Mouse (Mus musculus) stomach, embryonic 16.5 days (tissue): ENCODE results near the gene Brsk2. TPM values are rescaled to one million over a fixed set of nuclear protein-coding genes. Genes with fewer than 3 reads are reported as not detected.
A peak's percentile ranks its signal among the peaks of the same experiment; 100 is the strongest.

Source experiments
- ATAC-seq: fragments of 200-750 bp; cut with Nextera tagmentation; 2 replicates; pipeline ENCODE4 v1.8.0; 2017; ENCODE audit warnings: moderate number of reproducible peaks, moderate TSS enrichment; ENCODE audit not compliant: insufficient read depth, low FRiP score
- H3K27ac ChIP-seq: fragments of 300-500 bp; sonication (generic); 2 replicates; pipeline ENCODE4 v1.5.1; 2014; ENCODE audit warnings: low read length
- H3K27me3 ChIP-seq: fragments of 300-500 bp; sonication (generic); 2 replicates; pipeline ENCODE4 v1.6.1; 2014; ENCODE audit warnings: low read length, control low read depth, mixed read lengths; ENCODE audit not compliant: control insufficient read depth, insufficient read depth
- H3K36me3 ChIP-seq: fragments of 300-500 bp; sonication (generic); 2 replicates; pipeline ENCODE4 v1.6.1; 2014; ENCODE audit warnings: low read length; ENCODE audit not compliant: control insufficient read depth, insufficient read depth
- H3K4me1 ChIP-seq: fragments of 300-500 bp; sonication (generic); 2 replicates; pipeline ENCODE4 v1.6.1; 2014; ENCODE audit warnings: low read length, control low read depth, mixed read lengths; ENCODE audit not compliant: control insufficient read depth, insufficient read depth
- H3K4me2 ChIP-seq: fragments of 300-500 bp; sonication (generic); 2 replicates; pipeline ENCODE4 v1.6.1; 2014; ENCODE audit warnings: low read depth, low read length, mixed read lengths
- H3K4me3 ChIP-seq: fragments of 300-500 bp; sonication (generic); replicated peaks from 2 replicates; pipeline ENCODE4 v1.5.1; 2014; ENCODE audit warnings: mild to moderate bottlenecking, low read length
- H3K9ac ChIP-seq: fragments of 300-500 bp; sonication (generic); 2 replicates; pipeline ENCODE4 v1.6.1; 2014; ENCODE audit warnings: low read length
- H3K9me3 ChIP-seq: fragments of 300-500 bp; sonication (generic); replicated peaks from 2 replicates; pipeline ENCODE4 v1.6.1; 2016; ENCODE audit warnings: low read length, control low read depth; ENCODE audit not compliant: control insufficient read depth
- WGBS: fragments of 180-500 bp; shearing (Covaris S2); extraction: QIAGEN DNeasy Blood & Tissue Kit; methylation state at CpG from one replicate; pipeline ENCODE4 v1.1.7; 2014; 5-methylcytosine and 5-hydroxymethylcytosine counted together
- polyA plus RNA-seq: library from polyadenylated mRNA; unstranded; fragments of >200 nt; fragmentation: Nextera tagmentation; extraction: Ambion mirVana; gene quantifications from 2 replicates; pipeline ENCODE4 v1.2.1, GENCODE M21; 2015

Gene Brsk2
- polyA plus RNA-seq, 1 experiment from 2014 or later, result 1.4 TPM

- Histone ChIP-seq H3K4me1 (no peaks in the 10 kb centered on the region), H3K4me3 (no peak overlapping the region), H3K36me3 (no peaks in the 10 kb centered on the region), H3K4me2 (no peak overlapping the region), H3K27me3 (no peaks in the 10 kb centered on the region), H3K27ac (no peak overlapping the region), H3K9me3 (no peaks in the 10 kb centered on the region), H3K9ac (no peak overlapping the region)
- 61% methylated on average over 10 of the region's 10 CpGs for WGBS
- ATAC-seq, result no peak
Measured at GRCm38 (mm10) chr7:141928642-141929041, 20.9 kb upstream of the Brsk2 start.

- Histone ChIP-seq H3K4me1 (no peaks in the 10 kb centered on the region), H3K36me3 (no peaks in the 10 kb centered on the region), H3K4me2 (no peak overlapping the region), H3K9me3 (no peaks in the 10 kb centered on the region), H3K27me3 (no peaks in the 10 kb centered on the region), H3K4me3 (no peak overlapping the region), H3K9ac (no peak overlapping the region), H3K27ac (no peak overlapping the region)
- peak; percentile 53; the same call in 1 of the 2 replicates for ATAC-seq
- WGBS, result 55% methylated on average over 7 of the region's 7 CpGs
Measured at GRCm38 (mm10) chr7:141934128-141934898, 15.2 kb upstream of the Brsk2 start.

GRCm38 (mm10) chr7:141934951-141935350 lies 14.6 kb upstream of the Brsk2 start:
- H3K27me3 ChIP-seq, result no peaks in the 10 kb centered on the region
- no peak for ATAC-seq
- WGBS, result 90% methylated on average over 6 of the region's 6 CpGs
- no peaks in the 10 kb centered on the region for H3K4me1 ChIP-seq
- no peaks in the 10 kb centered on the region for H3K36me3 ChIP-seq
- H3K27ac ChIP-seq, result no peak overlapping the region
- H3K9me3 ChIP-seq, result no peaks in the 10 kb centered on the region
- H3K4me3 ChIP-seq, result no peak overlapping the region
- H3K9ac ChIP-seq, result no peak overlapping the region
- no peak overlapping the region for H3K4me2 ChIP-seq

- no peak overlapping the region for H3K4me2 ChIP-seq
- no peaks in the 10 kb centered on the region for H3K9me3 ChIP-seq
- peaks cover 4% of the 10 kb centered on the region; the same call in 1 of the 2 replicates for H3K4me1 ChIP-seq
- no peak for ATAC-seq
- H3K4me3 ChIP-seq, result no peak overlapping the region
- H3K9ac ChIP-seq, result no peak overlapping the region
- no peaks in the 10 kb centered on the region for H3K36me3 ChIP-seq
- H3K27me3 ChIP-seq, result peaks cover 19% of the 10 kb centered on the region
- 59% methylated on average over 5 of the region's 5 CpGs for WGBS
- H3K27ac ChIP-seq, result no peak overlapping the region
Measured at GRCm38 (mm10) chr7:141943444-141943843, 6.1 kb upstream of the Brsk2 start.

- H3K27me3 ChIP-seq, result peaks cover 40% of the 10 kb centered on the region
Measured at GRCm38 (mm10) chr7:141945927-141946326, 3.6 kb upstream of the Brsk2 start.

GRCm38 (mm10) chr7:141947512-141947911 lies 2.0 kb upstream of the Brsk2 start:
- Histone ChIP-seq H3K27ac (no peak overlapping the region), H3K9ac (no peak overlapping the region), H3K4me2 (no peak overlapping the region), H3K36me3 (no peaks in the 10 kb centered on the region), H3K9me3 (no peaks in the 10 kb centered on the region), H3K27me3 (peaks cover 55% of the 10 kb centered on the region), H3K4me1 (peaks cover 12% of the 10 kb centered on the region), H3K4me3 (no peak overlapping the region)
- ATAC-seq, result no peak

More at GRCm38 (mm10) chr7:141945927-141946326, 3.6 kb upstream of the Brsk2 start:
- Histone ChIP-seq H3K27ac (no peak overlapping the region), H3K4me2 (no peak overlapping the region), H3K36me3 (no peaks in the 10 kb centered on the region), H3K9ac (no peak overlapping the region), H3K4me1 (peaks cover 12% of the 10 kb centered on the region), H3K9me3 (no peaks in the 10 kb centered on the region), H3K4me3 (no peak overlapping the region)
- no peak for ATAC-seq
- 27% methylated on average over 7 of the region's 7 CpGs for WGBS

- Histone ChIP-seq H3K4me1 (peaks cover 12% of the 10 kb centered on the region), H3K9ac (no peak overlapping the region), H3K27me3 (peaks cover 56% of the 10 kb centered on the region), H3K27ac (no peak overlapping the region), H3K4me2 (no peak overlapping the region), H3K9me3 (no peaks in the 10 kb centered on the region), H3K4me3 (no peak overlapping the region), H3K36me3 (no peaks in the 10 kb centered on the region)
- ATAC-seq, result no peak
- WGBS, result 67% methylated on average over 1 of the region's 1 CpGs
Measured at GRCm38 (mm10) chr7:141948045-141948444, 1.5 kb upstream of the Brsk2 start.

GRCm38 (mm10) chr7:141949799-141950103 lies 200 bp downstream of the Brsk2 start:
- H3K27me3 ChIP-seq, result peaks cover 56% of the 10 kb centered on the region
- H3K36me3 ChIP-seq, result no peaks in the 10 kb centered on the region
- no peaks in the 10 kb centered on the region for H3K9me3 ChIP-seq
- peak overlapping the region; percentile 50 for H3K4me3 ChIP-seq
- H3K4me2 ChIP-seq, result peak overlapping the region; percentile 93
- no peak for ATAC-seq
- H3K4me1 ChIP-seq, result peaks cover 12% of the 10 kb centered on the region
- WGBS, result 1% methylated on average over 40 of the region's 54 CpGs
- H3K27ac ChIP-seq, result no peak overlapping the region
- peak overlapping the region; percentile 68 for H3K9ac ChIP-seq

- peak overlapping the region; percentile 50 for H3K4me3 ChIP-seq
- peaks cover 56% of the 10 kb centered on the region for H3K27me3 ChIP-seq
- 2% methylated on average over 65 of the region's 84 CpGs for WGBS
- no peaks in the 10 kb centered on the region for H3K9me3 ChIP-seq
- peak; percentile 12 for ATAC-seq
- no peak overlapping the region for H3K27ac ChIP-seq
- H3K9ac ChIP-seq, result peak overlapping the region; percentile 68
- peak overlapping the region; percentile 93 for H3K4me2 ChIP-seq
- peaks cover 12% of the 10 kb centered on the region for H3K4me1 ChIP-seq
- H3K36me3 ChIP-seq, result no peaks in the 10 kb centered on the region
Measured at GRCm38 (mm10) chr7:141950104-141951013, 808 bp downstream of the Brsk2 start.
